Mouse (Mus musculus): Measurements from ENCODE around the gene Gm26620. TPM values are rescaled to one million over a fixed set of nuclear protein-coding genes. Genes with fewer than 3 reads are reported as not detected.

The Gm26620 gene
- polyA plus RNA-seq, 1 experiment from 2014 or later: not detected

- Histone ChIP-seq H3K9me3 (ENCODE audit: control insufficient read depth, low read length) (no peaks in the 10 kb centered on the region), H3K9ac (ENCODE audit: low read length) (no peak overlapping the region), H3K36me3 (ENCODE audit: control insufficient read depth, insufficient read depth, low read length) (no peaks in the 10 kb centered on the region), H3K4me1 (ENCODE audit: control insufficient read depth in 2 of 2, insufficient read depth in 2 of 2, low read length in 2 of 2) (no peaks in the 10 kb centered on the region), H3K4me3 (ENCODE audit: control insufficient read depth in 1 of 2, insufficient read depth in 1 of 2, low read depth in 1 of 2, low read length in 2 of 2) (no peak overlapping the region), H3K4me2 (ENCODE audit: low read length) (no peak overlapping the region), H3K27me3 (ENCODE audit: control insufficient read depth, insufficient read depth, low read length) (no peaks in the 10 kb centered on the region), H3K27ac (replicated peaks in 1 of 2; ENCODE audit: control insufficient read depth in 1 of 2, insufficient read depth in 1 of 2, low read depth in 2 of 2, low read length in 2 of 2) (no peak overlapping the region)
- no peak for ATAC-seq (ENCODE audit: insufficient number of reproducible peaks, insufficient read depth, low FRiP score, low read depth)
- WGBS: 74% methylated on average over 6 of the region's 6 CpGs
Measured at GRCm38 (mm10) chr1:170933386-170933920, 48.6 kb downstream of the Gm26620 start.

- no peaks in the 10 kb centered on the region for H3K36me3 ChIP-seq (ENCODE audit: control insufficient read depth, insufficient read depth, low read length)
- 80% methylated on average over 1 of the region's 1 CpGs for WGBS
Measured at GRCm38 (mm10) chr1:170933940-170934339, 49.1 kb downstream of the Gm26620 start.

GRCm38 (mm10) chr1:170934383-170934782, 49.5 kb downstream of the Gm26620 start:
- no peak overlapping the region for H3K9ac ChIP-seq (ENCODE audit: low read length)
- no peak overlapping the region for H3K27ac ChIP-seq (replicated peaks in 1 of 2; ENCODE audit: control insufficient read depth in 1 of 2, insufficient read depth in 1 of 2, low read depth in 2 of 2, low read length in 2 of 2)
- no peak for ATAC-seq (ENCODE audit: insufficient number of reproducible peaks, insufficient read depth, low FRiP score, low read depth)
- no peaks in the 10 kb centered on the region for H3K4me1 ChIP-seq (ENCODE audit: control insufficient read depth in 2 of 2, insufficient read depth in 2 of 2, low read length in 2 of 2)
- H3K4me2 ChIP-seq (ENCODE audit: low read length): no peak overlapping the region
- no peaks in the 10 kb centered on the region for H3K36me3 ChIP-seq (ENCODE audit: control insufficient read depth, insufficient read depth, low read length)
- 59% methylated on average over 2 of the region's 2 CpGs for WGBS
- no peaks in the 10 kb centered on the region for H3K27me3 ChIP-seq (ENCODE audit: control insufficient read depth, insufficient read depth, low read length)
- no peak overlapping the region for H3K4me3 ChIP-seq (ENCODE audit: control insufficient read depth in 1 of 2, insufficient read depth in 1 of 2, low read depth in 1 of 2, low read length in 2 of 2)
- H3K9me3 ChIP-seq (ENCODE audit: control insufficient read depth, low read length): no peaks in the 10 kb centered on the region

More at GRCm38 (mm10) chr1:170933940-170934339, 49.1 kb downstream of the Gm26620 start:
- no peak for ATAC-seq (ENCODE audit: insufficient number of reproducible peaks, insufficient read depth, low FRiP score, low read depth)
- no peak overlapping the region for H3K4me2 ChIP-seq (ENCODE audit: low read length)
- H3K9ac ChIP-seq (ENCODE audit: low read length): no peak overlapping the region
- no peaks in the 10 kb centered on the region for H3K27me3 ChIP-seq (ENCODE audit: control insufficient read depth, insufficient read depth, low read length)
- no peak overlapping the region for H3K4me3 ChIP-seq (ENCODE audit: control insufficient read depth in 1 of 2, insufficient read depth in 1 of 2, low read depth in 1 of 2, low read length in 2 of 2)
- no peaks in the 10 kb centered on the region for H3K4me1 ChIP-seq (ENCODE audit: control insufficient read depth in 2 of 2, insufficient read depth in 2 of 2, low read length in 2 of 2)
- no peaks in the 10 kb centered on the region for H3K9me3 ChIP-seq (ENCODE audit: control insufficient read depth, low read length)
- H3K27ac ChIP-seq (replicated peaks in 1 of 2; ENCODE audit: control insufficient read depth in 1 of 2, insufficient read depth in 1 of 2, low read depth in 2 of 2, low read length in 2 of 2): no peak overlapping the region

Other genes with a start within 250 kb of the Gm26620 start
- gene Olfml2b, start 240.5 kb upstream of the Gm26620 start, polyA plus RNA-seq (2014; fragmentation: Nextera tagmentation; extraction: Ambion mirVana): 30.5 and 33.1 TPM in 2 replicates
- gene Atf6, start 17.3 kb upstream of the Gm26620 start, polyA plus RNA-seq (2014; fragmentation: Nextera tagmentation; extraction: Ambion mirVana): 14.4 and 16.0 TPM in 2 replicates
- 23.0 and 27.5 TPM in 2 replicates for gene Dusp12, start 475 bp downstream of the Gm26620 start, polyA plus RNA-seq (2014; fragmentation: Nextera tagmentation; extraction: Ambion mirVana)
- gene Fcrlb, start 27.9 kb downstream of the Gm26620 start, polyA plus RNA-seq (2014; fragmentation: Nextera tagmentation; extraction: Ambion mirVana): 0.15 TPM in 1 of 2 replicates, not detected in the other
- gene Fcrla, start 42.5 kb downstream of the Gm26620 start, polyA plus RNA-seq (2014; fragmentation: Nextera tagmentation; extraction: Ambion mirVana): 0.15 TPM in 2 replicates
- 0.82 and 1.1 TPM in 2 replicates for gene Fcgr2b, start 91.5 kb downstream of the Gm26620 start, polyA plus RNA-seq (2014; fragmentation: Nextera tagmentation; extraction: Ambion mirVana)
- gene Fcgr4, start 133.9 kb downstream of the Gm26620 start, polyA plus RNA-seq (2014; fragmentation: Nextera tagmentation; extraction: Ambion mirVana): 1.0 and 1.5 TPM in 2 replicates
- 9.7 and 9.8 TPM in 2 replicates for gene Fcgr3, start 179.9 kb downstream of the Gm26620 start, polyA plus RNA-seq (2014; fragmentation: Nextera tagmentation; extraction: Ambion mirVana)
- gene Cfap126, start 228.9 kb downstream of the Gm26620 start, polyA plus RNA-seq (2014; fragmentation: Nextera tagmentation; extraction: Ambion mirVana): 3.0 and 4.7 TPM in 2 replicates

Data from heart, embryonic 14.5 days (tissue).